8 mouse cellular contexts compared by ENCODE assay signal in genomic region chr13:53096615-53097014, GRCm38 (mm10).
DNase-seq lines count a peak whose midpoint lies in the region; ATAC-seq and TF ChIP-seq lines count a peak whose summit lies in the region.
"Had no signal": no experiment of that assay in that cellular context is flagged by ENCODE, and none has a peak within 500 bp of the region (broad histone marks: within the 10 kb centered on the region; RNA-seq: fewer than 3 reads in every experiment).

No protein-coding gene starts in this region.

- peak; percentile 40; the same call in 1 of the 2 replicates for ATAC-seq in cerebellum, adult (ENCODE audit: insufficient number of reproducible peaks, low FRiP score, low TSS enrichment)

- DNase-seq in 416B (ENCODE audit: low read depth) (peak; percentile 75), CH12.LX (ENCODE audit: extremely low read depth) (peak; percentile 47)
- DNase-seq in gastrocnemius, adult 18-20 months (ENCODE audit: low spot score): peak; percentile 73
- DNase-seq in layer of hippocampus, adult 11-12 months (ENCODE audit: low spot score): peak; percentile 73
- DNase-seq in lung, postnatal 14 days: peak; percentile 78
- DNase-seq in right cerebral cortex, postnatal 10 days (ENCODE audit: low spot score in 2 of 2): peak; percentile 67 to 81

- H3K4me1 ChIP-seq in CH12.LX (ENCODE audit: control insufficient read depth in 1 of 2, insufficient read depth in 2 of 2): peaks cover 2 to 12% of the 10 kb centered on the region in 2 experiments; a peak in 2 of 4 replicates

- TF ChIP-seq CTCF in CH12.LX (conservative IDR thresholded peaks at IDR 0.05 in 1 of 2, IDR thresholded peaks at IDR 0.05 in 1 of 2; ENCODE audit: low read depth in 2 of 2, low read length in 2 of 2): peak; percentile 91 to 96

- dilution Hi-C loops in CH12.LX (cut with MboI; ENCODE audit: extremely low pct_ligation_motif_present, extremely low pct_unique_long_range_greater_than_20kb, low sequenced_read_pairs): no loop called here

- H3K4me2 ChIP-seq in CH12.LX (ENCODE audit: insufficient read depth, low read depth, poor library complexity, severe bottlenecking): peak overlapping the region; percentile 37; the same call in 1 of the 2 replicates
- H3K4me2 ChIP-seq: neural tube, embryonic 13.5 days had no signal

- H3K4me3 ChIP-seq in CH12.LX (replicated peaks in 1 of 3; ENCODE audit: low read depth in 2 of 3, low read length in 2 of 3, poor library complexity in 1 of 3): no peak overlapping the region
- H3K4me3 ChIP-seq: neural tube, embryonic 13.5 days had no signal

- no peaks in the 10 kb centered on the region for H3K9me3 ChIP-seq in CH12.LX (replicated peaks; ENCODE audit: low read length)
- H3K9me3 ChIP-seq: neural tube, embryonic 13.5 days had no signal

- peak; percentile 87 for TF ChIP-seq RAD21 in CH12.LX (IDR thresholded peaks at IDR 0.05; ENCODE audit: low read depth, low read length)

- H3K79me2 ChIP-seq in CH12.LX (replicated peaks; ENCODE audit: control insufficient read depth, extremely low read depth, insufficient read depth, poor library complexity, severe bottlenecking): no peaks in the 10 kb centered on the region

- in situ Hi-C loops in CH12.LX (cut with MboI; ENCODE audit: low pct_ligation_motif_present, low pct_unique_long_range_greater_than_20kb, low sequenced_read_pairs): loop anchor here (5.0 to 10.0 kb wide), 6 partner anchors 82 to 1262 kb away; no protein-coding TSS in a partner anchor

- H3K36me3 ChIP-seq in CH12.LX (replicated peaks in 1 of 2; ENCODE audit: control insufficient read depth in 1 of 2, insufficient read depth in 1 of 2, low read length in 1 of 2): no peaks in the 10 kb centered on the region
- H3K36me3 ChIP-seq: neural tube, embryonic 13.5 days had no signal

- H3K27ac ChIP-seq in CH12.LX (ENCODE audit: insufficient read depth, low read depth): no peak overlapping the region
- H3K27ac ChIP-seq: neural tube, embryonic 13.5 days had no signal

- no peak for TF ChIP-seq POLR2A in CH12.LX (IDR thresholded peaks at IDR 0.05; ENCODE audit: low read depth, low read length)

- H3K27me3 ChIP-seq in CH12.LX (replicated peaks): peaks cover 5% of the 10 kb centered on the region

- no peak for TF ChIP-seq EP300 in CH12.LX (IDR thresholded peaks at IDR 0.05; ENCODE audit: low read length)

- H3K9ac ChIP-seq in CH12.LX (ENCODE audit: insufficient read depth, low read depth): no peak overlapping the region
- H3K9ac ChIP-seq: neural tube, embryonic 13.5 days had no signal

TF ChIP-seq in CH12.LX, 34 proteins besides CTCF, POLR2A, EP300 and RAD21:
- TF ChIP-seq TCF12 (IDR thresholded peaks at IDR 0.05; ENCODE audit: low read depth, low read length) (no peak), SMC3 (IDR thresholded peaks at IDR 0.05; ENCODE audit: low read depth, low read length) (peak; percentile 96), ZC3H11A (IDR thresholded peaks at IDR 0.05; ENCODE audit: low read depth, low read length) (peak; percentile 78), KAT2A (IDR thresholded peaks at IDR 0.05; ENCODE audit: insufficient replicate concordance, low read length) (no peak)
